Mouse (Mus musculus) brown adipose tissue, adult 24 weeks (tissue): ENCODE measurements around the gene 4933407L21Rik. TPM values are rescaled to one million over a fixed set of nuclear protein-coding genes. Genes with fewer than 3 reads are reported as not detected.

Source experiments
- H3K27ac ChIP-seq: fragments of 200-500 bp; replicated peaks from 2 replicates; pipeline ENCODE4 v1.5.1; 2012; ENCODE audit warnings: low read depth, mild to moderate bottlenecking, low read length
- H3K4me1 ChIP-seq: fragments of 200-500 bp; 2 replicates; pipeline ENCODE4 v1.6.1; 2012; ENCODE audit warnings: low read length, mixed read lengths; ENCODE audit not compliant: control insufficient read depth, insufficient read depth, insufficient read length
- H3K4me3 ChIP-seq: fragments of 200-500 bp; 2 replicates; pipeline ENCODE4 v1.5.1; 2012; ENCODE audit warnings: low read depth, mild to moderate bottlenecking, low read length, moderate library complexity; ENCODE audit not compliant: insufficient read depth
- polyA plus RNA-seq: library from polyadenylated mRNA; stranded (reverse); fragments of >200 nt; gene quantifications from 2 replicates; pipeline ENCODE4 v1.2.4, GENCODE M21; 2012; ENCODE audit not compliant: missing spikeins, insufficient read depth, insufficient read length

4933407L21Rik gene
- polyA plus RNA-seq, 1 experiment = not detected

DNA sequence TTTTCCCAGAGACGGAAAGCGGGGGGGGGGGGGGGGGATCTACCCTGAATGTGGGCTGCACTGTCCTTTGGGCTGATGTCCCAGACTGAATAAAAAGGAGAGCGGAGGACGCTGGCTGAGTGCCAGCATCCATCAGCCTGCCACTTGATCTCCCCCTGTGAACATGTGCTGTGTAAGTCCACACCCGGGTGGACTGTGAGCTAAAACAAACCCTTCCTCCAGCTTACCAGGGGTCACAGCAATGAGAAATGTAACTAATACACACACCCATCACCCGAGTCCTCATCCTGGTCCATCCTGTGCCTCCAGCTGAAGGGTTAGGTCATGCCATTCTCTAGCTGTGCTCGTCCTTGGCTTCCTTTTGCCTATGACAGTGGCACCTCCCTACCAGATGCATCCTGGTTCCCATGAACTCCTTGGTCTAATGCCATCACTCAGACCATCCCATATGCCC lies 26.1 kb upstream of the 4933407L21Rik start:
- no peak overlapping the region for H3K4me3 ChIP-seq
- H3K4me1 ChIP-seq = peaks cover 23% of the 10 kb centered on the region
- H3K27ac ChIP-seq = no peak overlapping the region

DNA sequence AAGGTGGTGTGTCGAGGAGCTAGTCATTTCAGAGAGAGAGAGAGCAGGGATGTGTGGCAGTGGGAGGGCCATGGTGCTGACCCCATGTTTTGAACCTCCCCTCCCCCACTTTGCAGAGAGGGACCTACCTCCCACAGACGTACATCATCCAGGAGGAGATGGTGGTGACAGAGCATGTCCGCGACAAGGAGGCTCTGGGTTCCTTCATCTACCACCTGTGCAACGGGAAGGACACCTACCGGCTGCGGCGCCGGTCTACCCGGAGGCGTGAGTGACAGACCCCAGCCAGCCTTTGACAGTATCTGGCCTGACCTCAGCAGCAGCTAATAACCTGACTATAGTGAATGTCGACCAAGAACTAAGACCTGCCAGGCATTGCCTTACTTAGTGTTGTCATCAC lies 21.4 kb upstream of the 4933407L21Rik start:
- Histone ChIP-seq H3K4me3 (no peak overlapping the region), H3K27ac (no peak overlapping the region), H3K4me1 (no peaks in the 10 kb centered on the region; the same call in 1 of the 2 replicates)

DNA sequence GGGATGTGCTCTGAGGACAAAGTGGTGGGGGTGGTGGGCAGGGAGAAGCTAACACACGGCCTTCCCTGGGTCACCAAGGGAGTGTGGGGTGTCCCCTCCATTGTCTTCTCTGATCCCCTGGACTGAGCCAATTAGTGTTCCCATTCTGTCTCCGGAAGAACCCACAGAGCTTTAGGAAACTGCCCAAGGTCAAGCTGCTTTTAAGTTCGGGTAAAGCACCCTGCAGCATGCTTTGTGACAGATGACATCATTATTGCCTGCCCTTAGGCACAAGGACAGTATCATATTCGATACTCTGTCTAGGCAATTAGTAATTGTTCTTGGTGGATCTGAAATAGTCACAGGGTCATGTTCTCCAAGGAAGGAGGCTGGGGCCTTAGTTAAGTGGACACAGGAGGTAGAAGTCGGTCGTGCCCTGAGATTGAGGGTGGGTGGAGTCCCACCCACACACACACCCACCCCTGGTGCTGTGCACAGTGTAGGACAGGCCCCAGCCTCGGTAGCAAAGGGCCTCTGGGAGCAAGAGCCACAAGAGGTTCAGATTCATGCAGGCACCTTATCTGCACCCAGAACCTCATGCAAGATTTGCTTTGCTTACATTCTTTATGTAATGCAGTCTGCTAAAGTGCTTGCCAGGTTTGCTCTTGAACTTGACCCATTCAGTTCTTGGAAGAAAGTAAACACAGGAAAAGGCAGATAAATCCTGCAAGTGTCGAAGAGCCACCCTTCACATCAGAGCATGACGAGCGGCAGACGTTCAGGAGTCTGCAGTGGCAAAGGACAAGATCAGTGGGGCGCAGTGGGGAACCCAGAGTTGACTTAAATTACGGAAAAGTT lies 19.3 kb upstream of the 4933407L21Rik start:
- no peak overlapping the region for H3K4me3 ChIP-seq
- H3K27ac ChIP-seq = no peak overlapping the region

DNA sequence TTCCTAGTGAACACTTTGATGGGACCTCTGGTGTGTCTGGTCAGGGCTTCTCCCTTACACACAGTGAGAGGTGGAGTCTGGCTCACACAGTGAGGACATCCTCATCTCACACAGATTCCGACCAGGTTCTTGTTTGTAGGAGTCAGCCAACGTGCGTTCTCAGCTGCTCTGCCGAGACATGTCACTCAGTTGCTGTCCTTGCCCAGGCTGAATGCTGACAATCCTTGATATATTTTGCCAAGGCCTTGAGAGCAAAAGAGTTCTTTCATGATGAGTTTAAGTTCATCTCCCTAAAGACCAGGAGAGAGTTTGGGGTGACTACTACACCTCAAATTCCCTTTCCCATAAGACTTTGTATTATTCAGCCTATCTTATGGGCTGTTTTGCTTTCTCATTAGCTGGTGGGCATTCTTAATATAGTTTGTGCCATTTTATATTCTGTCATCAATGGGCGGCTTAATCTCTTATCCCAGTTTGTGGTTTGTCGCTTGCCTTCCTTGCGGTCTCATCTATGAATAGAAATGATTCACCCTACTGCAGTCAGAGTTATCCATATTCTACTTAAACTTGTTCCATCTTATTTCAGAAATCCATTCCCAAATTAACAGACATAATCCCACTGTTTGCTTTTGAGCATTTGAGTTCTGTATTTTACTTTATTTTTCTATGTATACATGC lies 15.1 kb upstream of the 4933407L21Rik start:
- Histone ChIP-seq H3K4me3 (no peak overlapping the region), H3K4me1 (no peaks in the 10 kb centered on the region), H3K27ac (no peak overlapping the region)

More for the DNA sequence above, 19.3 kb upstream of the 4933407L21Rik start:
- H3K4me1 ChIP-seq = no peaks in the 10 kb centered on the region

DNA sequence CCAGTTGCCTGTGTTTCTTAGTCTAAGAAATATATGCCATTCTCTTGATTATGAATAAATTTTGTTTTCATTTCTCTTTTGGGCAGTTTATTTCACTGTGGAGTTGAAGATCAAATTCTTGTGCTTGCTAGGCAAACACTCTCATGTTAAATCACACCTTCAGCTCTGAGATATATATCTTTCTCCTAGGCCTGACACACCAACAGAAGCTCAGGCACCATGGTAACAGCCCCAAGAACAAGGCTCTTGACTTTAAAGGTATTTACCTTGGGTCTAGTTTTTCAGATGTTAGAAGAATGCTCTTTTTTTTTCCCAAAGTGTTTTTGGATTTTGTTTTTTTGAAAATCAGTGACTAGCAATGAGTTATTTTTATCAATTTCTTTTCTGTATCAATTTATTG lies 12.4 kb upstream of the 4933407L21Rik start:
- Histone ChIP-seq H3K27ac (no peak overlapping the region), H3K4me1 (no peaks in the 10 kb centered on the region), H3K4me3 (no peak overlapping the region)

DNA sequence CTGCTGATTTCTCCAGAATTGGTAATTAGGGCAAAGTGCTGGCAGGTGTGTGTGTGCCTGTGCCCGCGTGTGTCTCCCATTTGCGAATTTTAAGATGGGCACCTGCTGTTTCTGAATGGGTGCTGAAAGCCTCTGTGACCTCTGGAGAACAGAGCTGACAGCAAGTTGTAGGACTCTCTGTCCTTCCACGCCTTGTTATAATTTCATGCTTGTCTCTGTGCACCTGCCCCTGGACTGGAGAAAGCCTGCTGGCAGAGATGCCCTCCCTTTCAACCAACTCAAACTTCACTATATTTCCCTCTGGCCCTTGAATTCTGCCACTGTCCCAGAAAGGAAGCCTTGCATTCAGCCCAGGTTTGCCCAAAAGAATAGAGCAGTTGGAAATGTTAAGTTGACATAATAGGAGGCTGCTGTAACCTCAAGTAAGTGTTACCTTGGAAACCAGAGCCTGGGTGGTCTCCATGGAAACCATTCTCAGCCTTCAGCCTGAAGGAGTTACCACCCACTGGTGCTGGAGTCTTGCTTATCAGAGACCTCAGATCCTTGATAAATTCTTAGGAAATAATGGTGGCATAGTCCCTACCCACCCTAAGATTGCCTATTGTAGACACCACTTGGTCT lies 11.3 kb upstream of the 4933407L21Rik start:
- Histone ChIP-seq H3K4me1 (no peaks in the 10 kb centered on the region), H3K4me3 (no peak overlapping the region), H3K27ac (no peak overlapping the region)

DNA sequence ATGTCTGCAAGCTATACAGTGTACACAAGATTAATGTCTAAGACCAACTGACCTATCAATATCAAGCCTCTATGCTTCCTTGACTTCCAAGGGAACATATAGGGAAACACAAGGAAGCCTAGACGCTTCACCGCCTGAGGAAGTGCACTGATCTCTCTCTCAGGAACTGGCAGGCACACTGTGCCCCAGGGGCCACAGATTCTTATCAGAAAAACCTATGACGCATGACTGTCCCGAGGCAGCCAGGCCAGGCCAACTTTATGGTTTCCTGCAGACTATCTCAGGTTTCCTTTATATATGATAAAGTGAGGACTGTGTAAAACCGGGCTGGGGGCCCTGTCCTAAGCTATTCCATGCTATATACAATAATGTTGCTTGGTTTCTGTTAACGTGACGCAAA lies 8.7 kb upstream of the 4933407L21Rik start:
- Histone ChIP-seq H3K4me1 (no peaks in the 10 kb centered on the region), H3K27ac (no peak overlapping the region)

DNA sequence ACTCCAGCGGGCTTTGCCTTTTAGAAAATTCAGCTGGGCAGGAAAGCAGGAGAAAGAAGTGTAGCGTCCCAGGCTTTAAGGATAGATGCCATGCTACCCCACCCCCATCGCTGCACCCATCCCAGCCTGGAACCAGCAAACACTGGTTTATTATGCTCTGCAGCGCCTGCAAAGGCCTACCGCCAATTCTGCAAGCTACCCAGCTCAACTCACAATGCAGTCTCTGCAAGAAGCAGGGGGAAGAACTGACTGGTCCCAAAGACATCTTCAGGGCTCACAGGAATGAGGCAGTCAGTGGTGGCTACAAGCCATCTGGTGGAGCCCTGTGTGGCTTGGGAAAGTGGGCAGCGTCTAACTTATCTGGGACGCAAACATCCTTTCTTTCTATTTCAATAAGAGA lies 6.6 kb upstream of the 4933407L21Rik start:
- Histone ChIP-seq H3K27ac (no peak overlapping the region), H3K4me1 (no peaks in the 10 kb centered on the region; the same call in 1 of the 2 replicates), H3K4me3 (no peak overlapping the region)

More for the DNA sequence above, 8.7 kb upstream of the 4933407L21Rik start:
- H3K4me3 ChIP-seq = no peak overlapping the region

DNA sequence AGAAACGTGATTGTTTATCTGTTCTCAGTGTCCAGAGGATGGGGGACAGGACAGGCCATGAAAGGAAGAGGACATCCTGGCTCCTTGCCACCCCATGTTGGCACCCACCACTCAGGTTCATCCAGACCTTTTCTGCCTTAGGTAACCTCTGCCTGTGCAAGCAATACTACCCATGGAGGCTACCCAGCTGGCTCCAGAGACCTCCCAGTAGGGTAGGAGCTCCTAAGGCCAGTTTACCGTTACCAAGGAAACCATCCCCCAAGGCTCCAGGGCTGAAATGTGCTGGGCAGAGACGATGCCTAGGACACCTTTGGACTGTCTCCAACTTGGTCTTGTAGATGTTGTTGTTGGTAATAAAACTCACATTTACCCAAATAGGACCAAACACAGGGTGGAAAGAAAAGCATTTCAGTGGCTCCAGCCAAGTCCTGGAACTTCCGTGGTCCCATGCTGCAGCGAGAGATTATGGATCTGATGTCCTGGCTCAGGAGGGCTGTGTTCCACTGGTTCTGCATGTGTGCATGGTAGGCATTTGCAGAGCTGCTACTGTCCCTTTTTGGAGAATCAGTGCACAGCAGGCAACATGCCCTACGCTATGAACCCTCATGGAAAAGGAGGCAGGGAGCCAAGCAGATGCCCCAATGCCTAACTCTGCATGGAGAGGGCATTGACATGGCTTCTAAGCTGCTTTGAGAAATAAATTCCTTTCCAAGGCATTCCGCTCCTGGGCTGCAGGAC lies 6.0 kb upstream of the 4933407L21Rik start:
- no peaks in the 10 kb centered on the region; the same call in 1 of the 2 replicates for H3K4me1 ChIP-seq
- H3K27ac ChIP-seq = no peak overlapping the region
- no peak overlapping the region for H3K4me3 ChIP-seq

DNA sequence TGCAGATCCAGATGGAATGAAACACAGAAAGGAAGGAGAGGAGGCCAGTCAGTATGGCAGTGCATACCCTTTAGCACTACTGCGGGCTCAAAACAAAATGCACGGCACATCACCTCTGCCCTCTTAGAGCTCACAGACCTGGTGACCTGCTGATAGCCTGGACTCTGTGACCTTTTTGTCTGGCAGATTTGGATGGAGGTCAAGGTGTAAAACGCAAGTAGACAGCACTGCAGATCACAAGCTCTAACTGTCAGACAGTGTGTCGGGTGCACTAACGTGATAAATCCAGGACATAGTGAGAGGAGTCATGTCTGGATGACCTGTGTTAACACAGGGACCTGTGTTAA lies 5.4 kb upstream of the 4933407L21Rik start:
- H3K4me3 ChIP-seq = no peak overlapping the region
- no peak overlapping the region for H3K27ac ChIP-seq
- H3K4me1 ChIP-seq = peaks cover 3% of the 10 kb centered on the region

DNA sequence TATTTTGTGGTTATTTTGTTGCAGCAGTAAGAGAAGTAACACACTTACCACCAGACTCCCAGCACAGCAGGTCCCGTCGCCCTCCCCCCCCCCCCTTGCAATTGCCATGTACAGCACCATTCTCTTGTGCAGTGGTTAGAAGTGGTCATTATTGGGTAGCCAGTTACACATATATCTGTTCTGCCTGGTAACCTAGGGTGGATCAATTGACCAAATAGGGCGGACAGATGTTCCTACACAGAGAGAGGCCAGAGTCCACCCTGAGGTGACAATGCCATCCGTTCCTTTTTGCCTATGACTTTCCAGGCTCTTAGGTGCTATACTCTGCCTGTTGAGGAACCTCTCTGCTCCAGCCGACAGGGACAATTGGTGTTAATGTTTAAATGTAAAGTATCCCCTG lies 3.1 kb upstream of the 4933407L21Rik start:
- Histone ChIP-seq H3K4me1 (peaks cover 3% of the 10 kb centered on the region), H3K27ac (no peak overlapping the region), H3K4me3 (no peak overlapping the region)

DNA sequence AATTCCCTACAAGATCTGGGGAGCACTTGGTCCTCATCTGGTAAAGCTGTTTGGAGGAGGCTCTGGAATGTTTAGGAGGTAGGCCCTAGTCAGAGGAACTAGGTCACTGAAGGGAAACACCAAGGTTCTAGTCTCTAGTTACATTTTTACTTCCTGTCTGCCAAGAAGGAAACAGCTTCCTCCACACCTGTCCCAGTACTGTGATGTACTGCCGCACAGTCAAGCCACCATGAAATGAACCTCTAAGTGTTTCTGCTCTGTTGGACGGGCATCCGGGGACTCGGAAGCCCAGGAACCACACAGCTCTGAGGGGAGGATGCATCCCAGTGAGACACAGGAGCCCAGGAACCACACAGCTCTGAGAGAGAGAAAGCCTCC lies 394 bp downstream of the 4933407L21Rik start:
- H3K27ac ChIP-seq = no peak overlapping the region
- H3K4me3 ChIP-seq = no peak overlapping the region
- H3K4me1 ChIP-seq = peaks cover 3% of the 10 kb centered on the region

DNA sequence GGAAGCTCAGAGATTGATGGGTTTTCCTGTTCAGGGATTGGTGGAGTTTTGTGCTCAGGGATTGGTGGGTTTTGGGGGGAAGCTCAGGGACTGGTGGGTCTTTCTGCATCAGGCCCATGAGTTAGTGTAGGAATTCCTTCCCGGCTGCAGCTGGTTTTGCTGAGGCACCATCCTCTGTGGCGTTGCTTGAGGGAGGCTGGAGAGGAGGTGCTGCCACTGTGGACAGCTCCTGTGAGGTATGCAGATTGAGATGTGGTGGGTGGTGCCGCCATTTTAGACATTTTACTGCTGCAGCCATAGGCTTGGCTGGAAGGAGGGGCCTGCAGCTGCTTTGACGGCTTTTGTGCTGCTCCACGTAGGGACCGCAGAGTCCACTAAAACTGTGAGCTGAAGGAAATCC lies 1.1 kb downstream of the 4933407L21Rik start:
- no peak overlapping the region for H3K4me3 ChIP-seq
- H3K27ac ChIP-seq = no peak overlapping the region

DNA sequence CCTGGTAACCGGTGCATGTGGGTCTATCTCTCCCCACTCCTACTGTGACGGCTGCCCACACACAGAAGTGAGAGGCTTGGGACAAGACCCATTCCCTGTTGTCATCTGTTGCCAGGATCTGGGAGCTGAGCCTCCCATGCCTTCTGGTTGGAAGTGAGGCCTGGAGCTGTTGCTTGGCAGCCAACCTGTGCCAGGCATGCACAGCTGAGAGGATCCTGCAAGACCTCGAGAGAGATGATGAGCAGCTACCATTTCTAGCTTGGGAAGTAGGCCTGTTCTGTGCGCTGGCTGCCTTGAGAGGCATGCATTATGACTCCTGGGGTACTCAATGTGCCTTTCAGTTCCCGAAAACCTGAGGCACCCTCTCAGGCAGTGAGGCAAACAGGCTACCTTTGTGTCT lies 2.9 kb downstream of the 4933407L21Rik start:
- Histone ChIP-seq H3K4me1 (peaks cover 6% of the 10 kb centered on the region), H3K4me3 (no peak overlapping the region), H3K27ac (no peak overlapping the region)

More for the DNA sequence above, 1.1 kb downstream of the 4933407L21Rik start:
- peaks cover 6% of the 10 kb centered on the region for H3K4me1 ChIP-seq

DNA sequence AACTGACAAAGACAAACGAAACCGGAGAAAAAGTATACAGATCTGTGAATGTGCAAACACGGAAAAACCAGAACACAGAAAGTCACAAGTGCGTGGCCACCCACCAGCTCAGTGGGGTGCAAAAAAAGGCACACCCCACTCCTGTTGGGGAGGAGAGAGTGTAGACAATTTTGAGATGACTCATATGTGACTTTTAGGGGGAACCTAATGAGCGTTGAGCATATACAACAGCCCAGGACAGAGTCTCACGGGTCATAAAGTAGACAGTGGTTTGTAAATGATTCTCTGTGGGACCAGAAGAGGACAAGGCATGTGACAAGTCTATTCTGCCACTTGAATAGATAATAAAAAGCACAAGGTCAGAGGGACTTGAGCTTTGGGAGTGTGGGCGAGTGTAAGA lies 4.9 kb downstream of the 4933407L21Rik start:
- Histone ChIP-seq H3K27ac (no peak overlapping the region), H3K4me3 (no peak overlapping the region), H3K4me1 (peaks cover 3% of the 10 kb centered on the region; the same call in 1 of the 2 replicates)
